Mouse (Mus musculus): Measurements from ENCODE around the gene Papolb.

GRCm38 (mm10) chr5:142524711-142525464 lies 5.0 kb downstream of the Papolb start:
- TF ChIP-seq MAX (IDR thresholded peaks at IDR 0.05; ENCODE audit: low read length) (no peak), ZC3H11A (IDR thresholded peaks at IDR 0.05; ENCODE audit: low read depth, low read length) (no peak), CTCF (conservative IDR thresholded peaks at IDR 0.05 in 1 of 2, IDR thresholded peaks at IDR 0.05 in 1 of 2; ENCODE audit: low read depth in 2 of 2, low read length in 2 of 2) (no peak), CHD2 (IDR thresholded peaks at IDR 0.05; ENCODE audit: low read length) (no peak), ETS1 (conservative IDR thresholded peaks at IDR 0.05; ENCODE audit: low read depth, low read length) (no peak), MEF2A (IDR thresholded peaks at IDR 0.05; ENCODE audit: borderline replicate concordance, low read depth, low read length) (no peak)

Measured in CH12.LX (cell line).